ENCODE assay signal across 16 mouse cellular contexts in genomic region chr8:121047441-121047840, GRCm38 (mm10). TPM values are rescaled to one million over a fixed set of nuclear protein-coding genes. Genes with fewer than 3 reads are reported as not detected.
DNase-seq lines count a peak whose midpoint lies in the region; ATAC-seq and TF ChIP-seq lines count a peak whose summit lies in the region.
"Had no signal": no experiment of that assay in that cellular context is flagged by ENCODE, and none has a peak within 500 bp of the region (broad histone marks: within the 10 kb centered on the region; RNA-seq: fewer than 3 reads in every experiment).

No protein-coding gene starts in this region.

- no peak for TF ChIP-seq POLR2A in kidney, adult 2 months (IDR thresholded peaks at IDR 0.05; ENCODE audit: low read depth, low read length)
- TF ChIP-seq POLR2A in thymus, adult 2 months (IDR thresholded peaks at IDR 0.05; ENCODE audit: control insufficient read depth, extremely low read depth, insufficient read depth, low read length, poor library complexity) = no peak

- H3K9me3 ChIP-seq in kidney, embryonic 14.5 days (ENCODE audit: control insufficient read depth, low read length) = peaks cover 3% of the 10 kb centered on the region; the same call in 1 of the 2 replicates
- H3K9me3 ChIP-seq: forebrain, embryonic 15.5 days had no signal

- H3K27ac ChIP-seq in kidney, adult 2 months (ENCODE audit: insufficient read depth, low read depth, low read length) = no peak overlapping the region
- H3K27ac ChIP-seq in kidney, embryonic 14.5 days (ENCODE audit: low read depth, low read length) = no peak overlapping the region
- H3K27ac ChIP-seq in thymus, adult 2 months (ENCODE audit: control insufficient read depth, insufficient read depth, low read length) = no peak overlapping the region
- H3K27ac ChIP-seq: forebrain, embryonic 15.5 days; limb, embryonic 13.5 days had no signal

- H3K4me2 ChIP-seq in kidney, embryonic 14.5 days (replicated peaks; ENCODE audit: low read depth, low read length) = no peak overlapping the region
- H3K4me2 ChIP-seq: forebrain, embryonic 15.5 days; limb, embryonic 13.5 days had no signal

- H3K27me3 ChIP-seq in kidney, adult 2 months (replicated peaks; ENCODE audit: control insufficient read depth, insufficient read depth, low read length) = no peaks in the 10 kb centered on the region
- peaks cover 23% of the 10 kb centered on the region for H3K27me3 ChIP-seq in kidney, embryonic 14.5 days (ENCODE audit: control insufficient read depth, insufficient read depth, low read length)
- H3K27me3 ChIP-seq in thymus, adult 2 months (ENCODE audit: control insufficient read depth, insufficient read depth, low read length) = no peaks in the 10 kb centered on the region
- H3K27me3 ChIP-seq: forebrain, embryonic 15.5 days had no signal

- no peak overlapping the region for H3K4me3 ChIP-seq in kidney, adult 2 months (ENCODE audit: insufficient read depth, low read depth, low read length)
- H3K4me3 ChIP-seq in kidney, embryonic 14.5 days (ENCODE audit: low read length) = no peak overlapping the region
- H3K4me3 ChIP-seq in thymus, adult 2 months (ENCODE audit: control insufficient read depth, insufficient read depth, low read length) = no peak overlapping the region
- H3K4me3 ChIP-seq: forebrain, embryonic 15.5 days; limb, embryonic 13.5 days had no signal

- ATAC-seq in kidney, embryonic 14.5 days (ENCODE audit: low FRiP score, low TSS enrichment) = no peak
- ATAC-seq: forebrain, embryonic 15.5 days; intestine, embryonic 16.5 days had no signal

- H3K9ac ChIP-seq in kidney, embryonic 14.5 days (ENCODE audit: low read depth, low read length) = no peak overlapping the region
- H3K9ac ChIP-seq: forebrain, embryonic 15.5 days; limb, embryonic 13.5 days had no signal

- H3K4me1 ChIP-seq in kidney, adult 2 months (ENCODE audit: control insufficient read depth, insufficient read depth, low read length) = no peaks in the 10 kb centered on the region
- no peaks in the 10 kb centered on the region; the same call in 1 of the 2 replicates for H3K4me1 ChIP-seq in kidney, embryonic 14.5 days (ENCODE audit: control insufficient read depth, insufficient read depth, low read length)
- H3K4me1 ChIP-seq in thymus, adult 2 months (replicated peaks; ENCODE audit: control insufficient read depth, insufficient read depth, low read length) = peaks cover 11% of the 10 kb centered on the region; the same call in 1 of the 2 replicates
- H3K4me1 ChIP-seq: forebrain, embryonic 15.5 days had no signal

- H3K36me3 ChIP-seq in kidney, adult 2 months (ENCODE audit: control insufficient read depth, insufficient read depth, low read length) = no peaks in the 10 kb centered on the region
- no peaks in the 10 kb centered on the region for H3K36me3 ChIP-seq in kidney, embryonic 14.5 days (ENCODE audit: control insufficient read depth, insufficient read depth, low read length)
- no peaks in the 10 kb centered on the region for H3K36me3 ChIP-seq in thymus, adult 2 months (ENCODE audit: control insufficient read depth, insufficient read depth, low read length)
- H3K36me3 ChIP-seq: forebrain, embryonic 15.5 days; G1E; limb, embryonic 13.5 days had no signal

- peak; percentile 8 for DNase-seq in kidney, adult 2 months
- DNase-seq in thymus, adult 2 months = peak; percentile 50
- no peak for DNase-seq in thymus, adult 18-20 months
- DNase-seq in lung, postnatal 14 days = peak; percentile 49
- DNase-seq in ovary, postnatal 14 days (ENCODE audit: low spot score) = no peak
- no peak for DNase-seq in cerebellum, adult 8-10 months
- DNase-seq in neural tube, embryonic 10.5 days (ENCODE audit: extremely low spot score, low spot score) = no peak
- DNase-seq: adrenal gland, adult 8-10 months; cerebellum, adult 2 months; heart, postnatal 10 days; retina, postnatal 1 day had no signal

- WGBS in kidney, adult 2 months = 73% methylated on average over 9 of the region's 9 CpGs
- WGBS in kidney, embryonic 14.5 days = 70% methylated on average over 9 of the region's 9 CpGs
- 84% methylated on average over 9 of the region's 9 CpGs for WGBS in thymus, adult 2 months

- TF ChIP-seq CTCF in kidney, adult 2 months (conservative IDR thresholded peaks at IDR 0.05; ENCODE audit: insufficient read depth, insufficient read length, low read depth, low read length) = peak; percentile 40; the same call in 1 of the 2 replicates
- TF ChIP-seq CTCF in thymus, adult 2 months (IDR thresholded peaks at IDR 0.05; ENCODE audit: borderline replicate concordance, control insufficient read depth, extremely low read depth, insufficient read depth, low read length, poor library complexity) = peak; percentile 69; the same call in 1 of the 2 replicates

RNA-seq across cellular contexts. Expression of gene Foxf1, which starts 36.7 kb away (rescaled TPM):
- polyA plus RNA-seq in kidney, adult 2 months (2012; rRNA removed) = 0.52 and 0.69 TPM in 2 replicates
- polyA plus RNA-seq in kidney, embryonic 14.5 days (2014; fragmentation: Nextera tagmentation; extraction: Ambion mirVana) = 0.74 and 0.93 TPM in 2 replicates
- 0.94 and 1.3 TPM in 2 replicates for polyA plus RNA-seq in thymus, adult 2 months (2012; rRNA removed)
- polyA plus RNA-seq: G1E had no signal

Comparison
In these comparisons a context has a peak if more than half of its experiments do, and no peak if none do; other contexts are left out.
1. DNase-seq: peak in kidney, adult 2 months (single experiment), thymus, adult 2 months (single experiment) and lung, postnatal 14 days (single experiment); none in thymus, adult 18-20 months (0 of 2), ovary, postnatal 14 days (single experiment), cerebellum, adult 8-10 months (single experiment) and neural tube, embryonic 10.5 days (single experiment).